Mouse (Mus musculus) layer of hippocampus, postnatal 14 days (tissue): ENCODE data around the gene Fcgr1. TPM values are rescaled to one million over a fixed set of nuclear protein-coding genes. Genes with fewer than 3 reads are reported as not detected.
"Not testable (repeated sequence)": the region's sequence is repeated elsewhere in the genome, so short reads cannot be mapped to it uniquely, and the experiment has no call there.

Experiments
- DNase-seq, 2 experiments: peaks; one replicate each; pipeline ENCODE4 v3.0.0; 2021 to 2022; ENCODE audit warnings: low spot score in 2 of 2, mixed read lengths in 1 of 2
- total RNA-seq, 2 experiments: library from RNA; stranded (reverse); gene quantifications; 2 replicates each; pipeline ENCODE4 v1.2.3; 2021

The Fcgr1 gene
- total RNA-seq, 2 experiments from 2014 or later = 2.3 to 2.5 TPM

DNA sequence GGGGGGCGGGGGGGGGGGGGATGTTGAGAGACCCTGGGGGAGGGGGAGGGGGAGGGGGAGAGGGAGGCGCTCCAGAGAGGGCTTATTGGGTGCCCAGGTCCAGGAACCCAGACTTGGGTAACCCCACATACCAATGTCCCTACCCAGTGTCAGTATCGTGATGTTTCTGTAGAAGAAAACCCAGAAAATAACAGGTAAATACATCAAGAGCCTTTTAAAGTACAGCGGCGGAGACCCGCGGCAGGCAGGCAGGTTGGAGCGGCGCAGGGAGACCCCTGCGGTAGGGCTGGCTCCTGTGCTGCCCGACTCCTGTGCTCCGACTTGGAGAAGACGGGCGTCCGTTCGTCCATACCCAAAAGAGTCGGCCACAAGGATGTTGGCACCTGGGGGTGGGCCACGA lies 33.9 kb upstream of the Fcgr1 start:
- no peak for DNase-seq

- no peak for DNase-seq
These were observed 33.4 kb upstream of the Fcgr1 start for GRCm38 (mm10) chr3:96327131-96327530.

DNA sequence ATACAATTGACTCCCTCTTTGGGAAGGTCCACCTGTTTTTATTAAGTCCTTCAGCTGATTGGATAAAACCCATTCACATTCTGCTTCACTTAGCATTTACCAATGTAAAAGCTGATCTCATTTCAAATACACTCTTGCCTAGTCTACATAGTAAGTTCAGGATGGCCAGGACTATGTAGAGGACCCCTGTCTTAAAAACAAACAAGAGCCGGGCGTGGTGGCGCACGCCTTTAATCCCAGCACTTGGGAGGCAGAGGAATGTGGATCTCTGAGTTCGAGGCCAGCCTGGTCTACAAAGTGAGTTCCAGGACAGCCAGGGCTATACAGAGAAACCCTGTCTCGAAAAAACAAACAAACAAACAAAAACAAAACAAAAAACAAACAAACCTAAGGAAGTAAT lies 30.0 kb upstream of the Fcgr1 start:
- DNase-seq = not testable (repeated sequence)

- DNase-seq = no peak
These were observed 28.8 kb upstream of the Fcgr1 start for GRCm38 (mm10) chr3:96322609-96323008.

- DNase-seq = no peak
These were observed 28.1 kb upstream of the Fcgr1 start for GRCm38 (mm10) chr3:96321891-96322290.

DNA sequence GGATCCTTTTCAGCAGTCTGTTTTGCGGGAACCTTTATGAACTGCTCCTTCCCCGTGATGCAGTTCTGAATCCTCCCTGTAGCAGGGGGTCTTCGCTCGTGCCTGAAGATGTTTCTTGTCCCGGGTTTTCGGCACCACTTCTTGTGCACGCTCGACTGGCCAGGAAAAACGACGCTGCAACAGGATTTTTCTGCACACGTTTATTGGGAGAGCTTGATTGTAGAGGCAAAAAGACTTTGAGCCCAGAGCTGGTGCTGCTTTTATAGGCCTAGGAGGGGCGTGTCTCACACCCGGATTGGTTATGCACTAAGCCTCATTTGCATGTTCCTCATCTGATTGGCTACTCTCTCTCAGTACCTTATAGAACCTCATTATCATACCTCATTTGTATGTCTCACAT lies 26.2 kb upstream of the Fcgr1 start:
- not testable (repeated sequence) for DNase-seq

DNA sequence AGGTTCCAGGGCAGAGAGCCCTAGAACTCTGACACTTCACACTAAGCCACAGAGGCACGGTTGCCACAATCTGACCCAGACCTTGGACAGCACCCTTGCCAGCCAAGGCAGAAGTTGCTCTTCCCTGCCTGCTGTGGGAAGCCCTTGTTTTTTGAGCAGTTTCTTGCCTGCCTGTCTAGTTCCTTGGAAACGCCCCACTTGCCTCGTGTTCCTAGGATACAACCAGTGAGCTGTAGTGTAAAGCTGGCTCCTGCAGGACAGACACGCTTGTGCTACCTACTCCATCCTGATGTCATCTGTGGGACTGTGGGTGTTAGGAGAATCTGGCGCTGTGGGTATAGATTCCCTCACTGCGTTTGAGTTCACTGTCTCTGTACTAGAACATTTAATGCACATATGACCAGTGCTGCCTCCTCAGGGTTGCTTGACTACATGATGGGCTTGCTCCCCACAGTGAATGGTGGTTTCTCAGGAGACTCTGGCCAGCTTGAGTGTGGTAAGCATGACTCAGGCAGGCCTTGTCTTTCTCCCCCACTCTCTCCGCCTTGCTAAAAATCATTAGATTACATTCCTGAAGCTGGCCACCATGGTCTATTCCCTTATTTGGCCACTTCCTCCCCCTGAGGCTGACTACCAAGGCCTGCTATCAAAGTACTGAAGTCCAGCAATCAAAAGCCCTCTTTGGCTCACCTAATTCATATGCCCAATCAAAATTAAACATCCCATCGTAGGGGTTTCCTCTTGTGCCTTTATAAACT lies 18.8 kb upstream of the Fcgr1 start:
- DNase-seq = no peak

GRCm38 (mm10) chr3:96309441-96309840 lies 15.7 kb upstream of the Fcgr1 start:
- no peak for DNase-seq

DNA sequence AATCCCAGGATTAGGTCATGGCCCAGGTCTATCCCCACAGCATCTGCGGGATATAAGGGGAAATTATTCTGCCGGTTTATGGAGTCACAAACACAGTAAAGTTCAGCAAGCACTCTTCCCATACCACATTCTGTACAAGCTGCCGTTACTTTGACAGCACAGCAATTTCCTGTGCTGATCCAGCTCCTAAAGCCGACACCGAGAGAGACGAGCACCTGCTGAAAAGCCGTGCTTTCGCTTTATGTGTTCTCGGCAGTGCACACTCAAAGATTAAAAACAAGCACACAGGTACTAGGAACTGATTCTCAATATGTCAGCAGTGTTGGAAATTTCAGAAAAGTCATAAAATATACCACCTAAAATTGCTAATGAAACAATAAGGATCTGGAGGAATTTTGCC lies 12.7 kb upstream of the Fcgr1 start:
- no peak for DNase-seq

DNA sequence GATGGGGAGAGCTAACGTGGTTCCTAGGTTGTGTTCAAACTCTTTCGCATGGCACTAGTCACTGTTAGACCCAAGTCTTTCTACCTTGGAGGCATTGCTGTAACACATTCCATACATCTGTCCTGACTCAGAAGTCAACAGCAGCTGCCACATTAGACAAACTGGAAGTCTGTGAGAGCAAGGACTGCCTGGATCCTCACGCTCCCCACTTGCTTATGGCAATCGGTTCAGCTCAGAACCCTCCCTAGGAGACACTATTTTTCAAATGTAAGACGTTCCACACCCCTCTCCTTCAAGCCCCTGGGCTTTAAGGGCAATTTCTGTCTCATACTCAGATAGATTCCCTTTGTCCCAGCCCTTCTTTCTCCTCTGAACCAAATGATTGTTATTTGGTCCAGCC lies 8.3 kb upstream of the Fcgr1 start:
- DNase-seq = no peak

- DNase-seq = no peak
These were observed 7.1 kb upstream of the Fcgr1 start for GRCm38 (mm10) chr3:96300706-96301529.

DNA sequence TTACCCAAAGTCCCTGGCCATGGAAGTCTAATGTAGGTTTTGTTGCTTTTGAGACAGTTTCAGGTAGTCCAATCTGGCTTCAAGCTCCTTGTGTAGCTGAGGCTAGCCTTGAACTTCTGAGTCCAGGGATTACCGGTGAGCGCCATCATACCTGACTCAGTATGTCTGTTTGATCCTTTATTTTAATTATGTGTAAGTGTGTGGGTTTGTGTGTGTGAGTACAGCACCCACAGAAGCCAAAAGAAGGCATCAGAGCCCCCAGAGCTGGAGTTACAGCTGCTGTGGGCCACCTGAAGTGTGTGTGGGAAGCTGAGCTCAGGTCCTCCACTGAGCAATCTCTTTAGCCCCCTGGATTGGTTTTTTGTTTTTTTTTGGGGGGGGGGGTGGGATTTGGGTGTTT lies 5.8 kb upstream of the Fcgr1 start:
- no peak for DNase-seq

- DNase-seq = no peak
These were observed 4.6 kb upstream of the Fcgr1 start for GRCm38 (mm10) chr3:96298360-96298759.

DNA sequence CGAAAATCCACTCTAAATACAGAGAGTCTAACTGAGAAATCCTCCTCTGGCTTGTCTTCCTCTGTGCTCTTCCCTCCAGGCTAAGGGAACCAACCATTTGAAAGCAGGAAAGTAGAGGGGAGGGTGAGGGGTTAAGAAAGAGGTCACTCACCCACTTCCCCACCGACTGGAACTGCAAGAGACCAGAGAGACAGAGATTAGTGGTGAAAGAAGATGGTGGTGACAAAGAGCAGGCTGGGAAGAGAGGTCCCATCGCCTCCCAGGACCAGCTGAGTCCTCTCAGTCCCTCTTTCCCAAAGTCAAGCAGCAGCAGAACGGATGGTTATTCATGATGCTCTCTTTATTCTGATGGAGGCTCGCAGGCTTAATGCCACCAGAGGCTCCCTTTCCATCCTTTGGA lies 401 bp downstream of the Fcgr1 start:
- DNase-seq = no peak

- no peak for DNase-seq
These were observed 1.1 kb downstream of the Fcgr1 start for GRCm38 (mm10) chr3:96292641-96293040.

- DNase-seq = not testable (repeated sequence)
These were observed 3.0 kb downstream of the Fcgr1 start for GRCm38 (mm10) chr3:96290727-96291126.

DNA sequence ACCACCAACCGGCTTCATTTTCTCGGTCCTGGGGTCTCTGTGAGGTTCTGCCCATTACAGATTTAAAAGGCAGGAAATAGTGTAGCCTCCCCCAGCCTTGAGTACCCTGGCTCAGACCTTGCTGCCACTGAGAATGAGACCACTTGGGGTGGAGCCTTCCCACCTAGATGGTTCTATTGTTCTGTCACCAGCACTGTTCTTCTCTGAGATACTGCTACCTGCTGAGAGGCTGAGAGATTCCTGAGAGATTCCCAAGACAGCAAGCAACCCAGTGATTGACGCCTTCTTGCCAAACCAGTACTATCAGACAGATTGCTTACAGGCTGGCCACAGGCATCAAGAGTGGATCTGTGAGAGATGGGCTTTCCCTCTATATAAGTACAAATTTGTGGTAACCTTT lies 4.6 kb downstream of the Fcgr1 start:
- DNase-seq = no peak

GRCm38 (mm10) chr3:96287334-96287733 lies 6.4 kb downstream of the Fcgr1 start:
- not testable (repeated sequence) for DNase-seq

DNA sequence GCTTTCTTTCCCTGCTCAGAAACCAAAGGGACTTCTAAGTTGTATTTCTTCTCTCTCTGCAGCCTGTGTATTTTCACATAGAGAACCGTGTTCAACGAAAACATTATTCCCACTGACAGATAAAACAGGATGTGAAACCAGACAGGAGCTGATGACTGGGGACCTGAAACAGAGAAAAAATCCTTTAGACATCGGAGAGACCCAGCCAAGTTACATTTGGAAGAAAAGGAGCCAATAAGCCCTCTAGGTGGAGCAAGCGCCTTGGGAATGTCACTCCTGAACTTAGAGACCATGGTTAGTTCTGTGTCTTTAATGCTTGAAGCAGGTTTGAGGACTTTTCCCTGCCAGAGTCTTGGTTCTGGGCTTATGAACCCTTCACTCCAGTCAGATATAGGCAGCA lies 9.3 kb downstream of the Fcgr1 start:
- peak in 1 of 2 experiments; percentile 58 for DNase-seq

DNA sequence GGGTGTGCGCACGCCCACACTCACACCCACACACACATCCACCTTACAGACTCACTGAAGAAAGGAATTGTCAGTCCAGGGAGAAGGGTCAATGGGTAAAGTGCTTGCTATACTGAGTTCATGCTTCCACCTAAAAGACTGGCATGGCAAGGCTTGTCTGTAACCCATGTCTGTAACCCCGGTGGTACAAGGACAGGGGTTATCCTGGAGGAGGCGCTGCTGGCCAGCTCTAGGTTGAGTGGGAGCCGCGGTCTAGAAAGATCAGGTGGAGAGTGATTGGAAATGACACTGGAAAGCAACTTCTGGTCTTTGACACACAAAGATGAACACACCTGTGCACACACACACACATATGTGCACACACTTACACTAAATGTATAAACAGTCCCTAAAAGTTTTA lies 13.1 kb downstream of the Fcgr1 start:
- no peak for DNase-seq

GRCm38 (mm10) chr3:96277800-96278624 lies 15.8 kb downstream of the Fcgr1 start:
- DNase-seq = peak; percentile 93 to 94

GRCm38 (mm10) chr3:96277428-96277799 lies 16.4 kb downstream of the Fcgr1 start:
- no peak for DNase-seq
